Mouse (Mus musculus): ENCODE data around the gene Adap1.

Adap1 gene

DNA sequence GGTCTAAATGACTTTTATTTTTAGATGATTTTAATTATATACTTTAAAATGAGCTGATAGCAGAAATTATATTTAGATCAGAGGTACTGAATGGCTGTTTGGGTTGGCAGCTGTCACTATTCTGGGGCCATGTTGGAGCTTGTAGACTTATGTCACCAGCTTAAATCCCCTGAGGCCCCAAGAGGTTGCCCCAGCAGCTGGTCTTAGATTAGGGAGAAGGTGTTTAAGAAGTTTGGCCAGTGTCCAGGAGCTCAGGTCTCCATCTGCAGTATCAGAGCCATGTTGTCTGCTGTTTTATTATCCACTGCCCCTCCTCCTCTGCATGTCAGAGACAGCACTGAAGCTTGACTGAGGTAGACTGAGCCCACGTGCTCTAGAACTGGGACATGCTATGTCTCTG lies 82.0 kb downstream of the Adap1 start:
- no peak for DNase-seq

DNA sequence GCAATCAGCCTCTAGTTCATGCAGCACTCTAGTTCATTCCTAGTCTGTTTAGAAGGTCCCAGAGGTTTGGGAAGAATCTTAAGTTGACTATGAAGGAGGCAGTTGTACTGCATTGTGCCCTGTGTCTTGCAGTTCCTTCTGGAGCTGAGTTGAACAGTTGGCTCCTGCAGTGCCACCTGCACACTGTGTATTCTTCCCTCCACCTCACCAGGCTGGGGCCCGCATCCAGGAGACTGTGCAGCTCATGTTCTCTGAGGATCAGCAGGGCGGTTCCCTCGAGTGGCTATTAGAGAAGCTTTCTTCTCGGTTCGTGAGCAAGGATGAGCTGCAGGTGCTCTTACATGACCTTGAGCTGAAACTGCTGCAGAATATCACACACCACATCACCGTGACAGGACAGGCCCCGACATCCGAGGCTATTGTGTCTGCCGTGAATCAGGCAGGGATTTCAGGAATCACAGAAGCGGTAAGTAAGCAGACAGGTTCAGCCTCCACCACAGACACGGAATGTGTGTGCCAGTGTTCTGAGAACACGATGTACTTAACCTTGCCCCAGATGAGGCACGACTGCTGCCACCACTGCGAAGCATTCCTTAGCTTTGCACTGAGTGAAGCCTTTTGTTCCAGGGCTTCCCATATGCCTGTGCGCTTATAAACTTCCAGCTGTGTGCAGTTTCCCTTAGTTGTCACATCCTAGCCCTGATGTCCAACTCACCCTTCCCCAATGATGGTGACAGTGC lies 84.2 kb downstream of the Adap1 start:
- no peak for DNase-seq

DNA sequence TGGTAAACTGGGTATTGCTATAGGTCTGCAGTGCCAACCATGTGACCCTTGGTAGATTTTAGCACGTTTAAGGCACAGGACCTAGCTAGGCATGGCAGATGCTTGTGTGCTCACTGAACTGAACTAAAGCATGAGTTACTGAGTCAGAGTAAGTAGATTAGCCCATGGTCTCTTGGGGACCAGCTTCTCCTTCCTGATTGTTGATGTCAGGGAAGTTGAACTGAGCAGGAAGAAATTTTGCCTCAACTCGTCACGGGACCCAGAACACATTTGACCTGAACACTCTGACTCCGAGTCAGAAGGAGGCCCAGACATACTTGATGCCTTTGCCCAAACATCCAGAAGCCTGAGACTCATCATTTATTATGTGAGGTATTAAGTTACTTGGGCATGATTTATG lies 88.0 kb downstream of the Adap1 start:
- no peak for DNase-seq

DNA sequence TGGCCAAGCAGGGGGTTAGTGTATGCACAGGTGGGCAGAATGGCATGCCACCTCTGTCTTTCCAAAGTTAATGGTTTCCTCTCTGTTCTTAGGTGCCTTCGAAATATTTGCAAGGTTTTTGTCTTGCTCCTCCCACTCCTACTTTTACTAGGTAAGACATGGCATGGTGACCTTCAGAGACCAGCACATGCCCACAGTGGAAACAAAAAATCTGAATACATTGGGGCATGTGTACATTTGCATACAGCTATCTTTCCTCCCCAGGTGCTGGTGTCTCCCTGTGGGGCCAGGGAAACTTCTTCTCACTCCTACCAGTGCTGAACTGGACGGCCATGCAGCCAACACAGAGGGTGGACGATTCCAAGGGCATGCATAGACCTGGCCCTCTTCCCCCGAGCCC lies 91.0 kb downstream of the Adap1 start:
- DNase-seq = no peak

DNA sequence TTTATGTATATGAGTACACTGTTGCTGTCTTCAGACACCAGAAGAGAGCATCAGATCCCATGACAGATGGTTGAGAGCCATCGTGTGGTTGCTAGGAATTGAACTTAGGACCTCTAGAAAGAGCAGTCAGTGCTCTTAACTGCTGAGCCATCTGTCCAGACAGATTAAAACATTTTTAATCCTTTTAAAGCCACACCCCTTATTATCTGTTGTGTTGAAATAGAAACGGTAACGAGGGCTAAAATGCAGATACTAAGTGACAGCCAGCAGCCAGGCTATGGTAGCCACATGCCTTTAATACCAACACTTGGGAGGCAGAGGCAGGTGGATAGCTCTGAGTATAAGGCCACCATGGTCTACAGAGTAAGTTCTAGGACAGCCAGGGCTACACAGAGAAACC lies 93.3 kb downstream of the Adap1 start:
- no peak for DNase-seq

DNA sequence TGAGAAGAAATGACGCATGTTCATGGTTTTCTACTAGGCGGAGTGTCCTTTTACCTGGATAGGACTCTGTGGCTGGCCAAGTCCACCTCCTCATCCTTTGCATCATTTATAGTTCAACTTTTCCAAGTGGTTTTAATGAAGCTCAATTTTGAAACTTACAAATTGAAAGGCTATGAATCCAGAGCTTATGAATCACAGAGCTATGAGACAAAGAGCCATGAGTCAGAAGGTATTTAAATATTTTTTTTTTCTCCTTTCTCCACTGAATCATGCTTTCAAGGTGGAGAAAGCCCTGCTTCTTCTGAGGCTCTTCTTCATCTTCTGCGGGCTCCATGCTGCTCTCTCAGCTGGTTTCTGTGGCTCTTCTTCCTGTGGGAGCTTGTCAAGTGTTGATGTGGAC lies 95.7 kb downstream of the Adap1 start:
- no peak for DNase-seq

DNA sequence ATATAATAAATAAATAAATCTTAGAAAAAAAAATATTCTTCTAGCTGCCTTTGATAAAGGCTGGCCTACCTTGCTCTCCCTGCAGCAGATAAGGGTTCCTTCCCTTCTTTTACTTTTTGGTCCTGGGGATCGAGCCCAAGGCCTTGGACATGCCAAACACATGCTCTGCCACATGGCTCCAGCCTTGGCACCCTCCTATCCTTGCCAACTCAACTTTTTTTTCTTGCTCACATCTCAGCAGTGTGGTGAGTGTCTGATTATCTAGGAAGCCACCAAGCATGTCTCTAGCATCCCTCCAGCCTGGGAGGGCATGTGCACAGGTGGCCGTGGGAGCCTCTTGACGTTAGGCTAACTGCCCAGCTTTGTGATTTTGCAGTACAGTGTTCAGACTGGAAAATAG lies 97.1 kb downstream of the Adap1 start:
- DNase-seq = no peak

DNA sequence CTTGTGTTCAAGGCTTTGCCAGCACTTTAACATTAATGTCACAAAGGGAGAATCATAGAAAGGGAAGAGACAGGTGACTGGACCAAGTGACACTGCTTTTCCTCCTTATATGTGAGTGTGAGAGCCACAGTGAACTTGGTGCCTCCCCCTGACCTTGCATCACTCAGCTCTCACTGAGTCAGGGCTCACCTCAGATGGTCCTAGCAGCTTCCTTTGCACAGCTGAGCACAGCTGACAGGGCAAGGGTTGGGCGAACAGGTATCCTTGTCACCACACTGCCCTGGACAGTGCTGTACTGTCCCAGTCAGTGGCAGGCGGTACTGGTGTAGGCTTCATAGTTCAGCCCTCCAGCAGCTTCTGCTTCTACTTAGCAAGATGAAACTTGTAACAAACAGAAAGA lies 97.8 kb downstream of the Adap1 start:
- no peak for DNase-seq

DNA sequence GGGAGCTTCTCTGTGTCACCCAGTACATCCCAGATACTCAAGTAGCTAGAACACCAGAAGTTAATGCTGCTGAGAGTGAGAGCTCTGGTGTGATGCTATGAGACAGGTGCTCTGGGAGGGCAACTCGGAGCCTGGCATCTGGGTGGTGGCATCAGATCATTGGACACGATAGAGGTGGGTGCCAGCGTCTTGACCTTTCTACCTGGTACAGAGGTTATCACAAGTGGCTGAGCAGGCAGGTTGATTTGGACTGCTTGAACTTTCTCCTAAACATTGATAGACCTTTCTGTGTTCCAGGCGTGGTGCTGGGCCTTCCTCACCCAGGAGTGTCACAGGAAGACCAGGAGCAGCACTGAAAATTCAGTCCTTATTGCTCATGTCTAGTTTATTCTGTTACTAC lies 98.2 kb downstream of the Adap1 start:
- no peak for DNase-seq

DNA sequence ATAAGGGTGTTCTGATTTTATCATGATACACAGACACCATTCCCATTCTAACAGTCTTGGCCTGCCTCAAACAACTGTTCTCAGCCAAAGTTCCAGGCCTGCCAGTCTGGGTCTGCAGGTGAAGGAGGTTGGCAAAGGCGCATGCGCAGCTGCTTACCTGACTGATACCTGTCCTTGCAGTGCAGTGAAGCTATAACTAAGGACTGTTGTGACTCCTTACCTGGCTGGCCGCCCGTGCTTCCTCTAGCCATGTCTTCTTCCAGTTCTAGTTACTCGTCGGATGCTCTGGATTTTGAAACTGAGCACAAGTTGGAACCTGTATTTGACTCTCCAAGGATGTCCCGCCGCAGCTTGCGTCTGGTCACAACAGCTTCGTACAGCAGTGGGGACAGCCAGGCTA lies 102.1 kb downstream of the Adap1 start:
- DNase-seq = no peak
